Mouse (Mus musculus): Measurements from ENCODE around the gene H2afx.

- no peak for TF ChIP-seq CTCF (IDR thresholded peaks at IDR 0.05; ENCODE audit: control insufficient read depth, insufficient read depth, insufficient read length)
- no peak for TF ChIP-seq MAX (IDR thresholded peaks at IDR 0.05)
- TF ChIP-seq FOSL1 (IDR thresholded peaks at IDR 0.05; ENCODE audit: insufficient read depth, low read length, poor library complexity, severe bottlenecking), result no peak
These were observed 30.0 kb downstream of the H2afx start for GRCm38 (mm10) chr9:44364480-44364879.

Measured in C2C12 (cell line).